Comparison of ENCODE assay signal across 9 mouse cellular contexts in genomic region chr9:69442471-69443038, GRCm38 (mm10). TPM values are rescaled to one million over a fixed set of nuclear protein-coding genes. Genes with fewer than 3 reads are reported as not detected.
DNase-seq lines count a peak whose midpoint lies in the region; ATAC-seq and TF ChIP-seq lines count a peak whose summit lies in the region.
"Had no signal": no experiment of that assay in that cellular context is flagged by ENCODE, and none has a peak within 500 bp of the region (broad histone marks: within the 10 kb centered on the region; RNA-seq: fewer than 3 reads in every experiment).

No protein-coding gene starts in this region.

- 17% methylated on average over 6 of the region's 6 CpGs for WGBS in lung, postnatal 0 days

- no peak overlapping the region for H3K9ac ChIP-seq in lung, postnatal 0 days (replicated peaks; ENCODE audit: low read depth)
- H3K9ac ChIP-seq: embryonic facial prominence, embryonic 12.5 days had no signal

- no peaks in the 10 kb centered on the region for H3K27me3 ChIP-seq in lung, postnatal 0 days (replicated peaks; ENCODE audit: insufficient read depth, low read length)
- H3K27me3 ChIP-seq: embryonic facial prominence, embryonic 12.5 days had no signal

- peak; percentile 94 for TF ChIP-seq EP300 in lung, postnatal 0 days (IDR thresholded peaks at IDR 0.05)

- peak; percentile 30 for DNase-seq in gastrocnemius, adult 18-20 months (ENCODE audit: low spot score)
- DNase-seq in gastrocnemius, postnatal 36 days: no peak
- DNase-seq in 3T3-L1 (ENCODE audit: low read depth, low spot score): peak; percentile 79
- peak; percentile 91 for DNase-seq in lung, postnatal 0 days (ENCODE audit: low spot score)
- no peak for DNase-seq in embryo, embryonic 9.5 days (ENCODE audit: extremely low spot score)
- no peak for DNase-seq in thymus, postnatal 4 days
- DNase-seq in right cerebral cortex, postnatal 36 days (ENCODE audit: low spot score in 2 of 2): no peak

- H3K9me3 ChIP-seq in lung, postnatal 0 days (ENCODE audit: low read length): no peaks in the 10 kb centered on the region
- H3K9me3 ChIP-seq: embryonic facial prominence, embryonic 12.5 days had no signal

- ATAC-seq in lung, postnatal 0 days: peak; percentile 75

- H3K4me3 ChIP-seq in embryonic fibroblast, embryonic 13.5 days (ENCODE audit: insufficient read depth, low read length): no peak overlapping the region
- no peak overlapping the region for H3K4me3 ChIP-seq in lung, postnatal 0 days (ENCODE audit: low read depth, low read length)
- H3K4me3 ChIP-seq: embryonic facial prominence, embryonic 12.5 days had no signal

- intact Hi-C loops in gastrocnemius, postnatal 36 days (cut with DNase I): no loop called here

- H3K36me3 ChIP-seq in lung, postnatal 0 days (ENCODE audit: insufficient read depth, low read length): no peaks in the 10 kb centered on the region
- H3K36me3 ChIP-seq: embryonic facial prominence, embryonic 12.5 days had no signal

- no peak for TF ChIP-seq POLR2A in embryonic fibroblast, embryonic 13.5 days (IDR thresholded peaks at IDR 0.05; ENCODE audit: low read depth, low read length)

- TF ChIP-seq CTCF in embryonic fibroblast, embryonic 13.5 days (IDR thresholded peaks at IDR 0.05; ENCODE audit: borderline replicate concordance, insufficient read depth, low read length): no peak
- TF ChIP-seq CTCF in lung, postnatal 0 days (IDR thresholded peaks at IDR 0.05): no peak

- peak overlapping the region; percentile 83 for H3K27ac ChIP-seq in embryonic fibroblast, embryonic 13.5 days (ENCODE audit: insufficient read depth, low read length)
- H3K27ac ChIP-seq in lung, postnatal 0 days (ENCODE audit: low read length): peak overlapping the region; percentile 64
- H3K27ac ChIP-seq: embryonic facial prominence, embryonic 12.5 days had no signal

- H3K4me1 ChIP-seq in embryonic fibroblast, embryonic 13.5 days (ENCODE audit: control insufficient read depth, insufficient read depth, low read length): peaks cover 10% of the 10 kb centered on the region
- H3K4me1 ChIP-seq in lung, postnatal 0 days (ENCODE audit: insufficient read depth, low read depth, low read length): no peaks in the 10 kb centered on the region; the same call in 1 of the 2 replicates

- H3K4me2 ChIP-seq in lung, postnatal 0 days (replicated peaks; ENCODE audit: low read depth, low read length): no peak overlapping the region
- H3K4me2 ChIP-seq: embryonic facial prominence, embryonic 12.5 days had no signal

RNA-seq across cellular contexts. Expression of gene Anxa2, which starts 10.9 kb away (rescaled TPM):
- total RNA-seq in gastrocnemius, adult 18-20 months (2021): 10 to 100 TPM; 29.4 to 53.6 TPM
- 10 to 100 TPM; 34.1 to 50.4 TPM for total RNA-seq in gastrocnemius, postnatal 36 days (2021)
- 1,213 and 1,412 TPM in 2 replicates for polyA plus RNA-seq in embryonic fibroblast, embryonic 13.5 days (2011; ENCODE audit: insufficient read length, low read depth, missing spikeins)
- polyA plus RNA-seq in lung, postnatal 0 days (2015; fragmentation: Nextera tagmentation; extraction: Ambion mirVana): 1,095 and 1,144 TPM in 2 replicates

RNA-seq across cellular contexts. Expression of gene Ice2, which starts 44.8 kb away (rescaled TPM):
- 1 to 10 TPM; 4.5 to 5.3 TPM for total RNA-seq in gastrocnemius, adult 18-20 months (2021)
- 1 to 10 TPM; 4.5 to 4.7 TPM for total RNA-seq in gastrocnemius, postnatal 36 days (2021)
- polyA plus RNA-seq in embryonic fibroblast, embryonic 13.5 days (2011; ENCODE audit: insufficient read length, low read depth, missing spikeins): 14.1 and 19.9 TPM in 2 replicates
- polyA plus RNA-seq in lung, postnatal 0 days (2015; fragmentation: Nextera tagmentation; extraction: Ambion mirVana): 7.3 and 8.1 TPM in 2 replicates

Comparison
In these comparisons a context has a peak if more than half of its experiments do, and no peak if none do; other contexts are left out.
1. DNase-seq: peak in gastrocnemius, adult 18-20 months (single experiment), 3T3-L1 (single experiment) and lung, postnatal 0 days (single experiment); none in gastrocnemius, postnatal 36 days (0 of 2), embryo, embryonic 9.5 days (single experiment), thymus, postnatal 4 days (single experiment) and right cerebral cortex, postnatal 36 days (0 of 2).